Mouse (Mus musculus): Measurements from ENCODE around the gene Gm20431. TPM values are rescaled to one million over a fixed set of nuclear protein-coding genes. Genes with fewer than 3 reads are reported as not detected.

Gm20431 gene
- not detected in 2 replicates for total RNA-seq (2014; rRNA removed)
- 11.2 and 12.0 TPM in 2 replicates for polyA plus RNA-seq (2015; fragmentation: Nextera tagmentation; extraction: Ambion mirVana)

DNA sequence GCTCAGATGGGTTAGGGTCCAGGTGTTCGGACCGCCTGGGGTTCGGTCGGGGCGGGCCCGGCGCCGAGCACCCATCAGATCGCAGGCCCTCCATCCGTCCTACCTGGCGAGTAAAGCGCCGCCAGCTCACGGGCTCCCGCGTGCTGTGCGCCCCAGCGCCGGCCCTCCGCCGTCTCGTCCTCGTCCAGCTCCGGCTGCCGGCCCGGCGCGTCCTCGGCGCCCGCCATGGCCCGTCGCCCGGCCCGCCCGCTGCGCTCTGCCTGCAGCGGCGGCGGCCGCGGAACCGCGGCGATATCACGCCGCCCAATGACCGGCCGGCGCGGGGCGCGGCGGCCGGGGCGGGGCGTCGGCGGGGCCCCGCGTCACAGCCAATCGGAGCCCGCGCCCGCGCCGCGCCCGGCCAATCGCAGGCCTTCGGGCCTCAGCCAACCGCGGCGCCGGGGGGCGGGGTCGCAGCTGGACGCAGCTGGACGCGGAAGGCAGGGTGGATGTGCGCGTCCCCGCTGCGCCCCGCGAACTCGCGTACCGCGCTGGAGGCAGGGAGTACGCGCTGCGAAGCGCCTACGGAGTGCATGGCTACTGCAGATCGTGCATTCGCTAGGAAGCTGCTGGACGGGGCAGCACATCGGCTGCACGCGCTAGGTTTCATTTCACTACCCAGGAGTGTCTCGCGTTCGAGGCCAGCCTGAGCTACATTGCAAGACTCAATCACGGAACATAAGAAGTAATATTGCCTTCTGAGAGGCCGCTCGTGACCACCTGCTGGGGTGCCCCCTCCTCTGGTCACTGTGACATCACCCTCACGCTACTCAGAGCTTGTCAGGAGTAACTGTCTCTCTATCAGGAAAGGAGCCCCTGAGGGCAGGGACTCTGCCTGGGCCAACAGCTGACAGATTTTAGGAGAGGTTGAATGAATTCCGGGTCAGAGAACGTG lies at the start of gene Gm20431:
TSS of gene Gm20431 (minus strand) at position 227 of the 934 bp plus-strand sequence.
- Histone ChIP-seq H3K4me3 (ENCODE audit: low read depth, low read length) (peak within 1 kb of the TSS; percentile 78), H3K4me2 (ENCODE audit: low read depth, low read length, poor library complexity, severe bottlenecking) (peak within 1 kb of the TSS; percentile 94), H3K4me1 (ENCODE audit: insufficient read depth, low read length) (peaks cover 11% of the 10 kb centered on the region), H3K36me3 (ENCODE audit: insufficient read depth, low read length) (0 out of 2 replicates have a peak, but pooled peaks cover 3% of the 10 kb centered on the region), H3K27ac (ENCODE audit: low read depth, low read length) (peak within 1 kb of the TSS; percentile 72), H3K27me3 (ENCODE audit: insufficient read depth, low read length) (no peaks in the 10 kb centered on the region), H3K9me3 (ENCODE audit: low read length) (no peaks in the 10 kb centered on the region), H3K9ac (replicated peaks; ENCODE audit: low read length, poor library complexity, severe bottlenecking) (peak within 1 kb of the TSS; percentile 81)
- under 1% methylated on average over 95 of the region's 110 CpGs for WGBS
- ATAC-seq (ENCODE audit: low FRiP score) (peak; percentile 94), DNase-seq (ENCODE audit: low spot score) (peak; percentile 96)
- 0 out of 2 replicates have a peak, but pooled peaks have one; percentile 5 for TF ChIP-seq CTCF (IDR thresholded peaks at IDR 0.05)

DNA sequence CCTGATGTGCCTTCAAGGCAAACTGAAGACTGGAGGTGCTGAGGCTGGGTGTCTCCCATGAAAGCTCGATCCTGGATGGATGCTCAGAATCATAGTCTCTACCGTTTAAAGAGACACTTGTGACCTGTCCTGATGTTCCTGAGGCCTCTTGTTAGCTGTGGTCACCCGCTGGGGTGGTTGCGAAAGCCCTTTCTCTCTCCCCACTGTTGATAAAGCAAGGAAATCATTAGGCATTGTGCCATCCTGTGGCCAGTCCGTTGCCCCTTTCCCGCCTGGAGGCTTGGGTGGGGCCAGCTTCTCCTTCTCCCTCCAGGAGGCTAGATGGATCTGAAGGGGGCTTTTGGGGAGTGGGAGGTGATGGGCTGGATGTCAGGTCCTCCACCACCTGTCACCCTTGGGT lies 49.3 kb upstream of the Gm20431 start:
- H3K4me3 ChIP-seq (ENCODE audit: low read depth, low read length) = no peak overlapping the region
- H3K27me3 ChIP-seq (ENCODE audit: insufficient read depth, low read length) = no peaks in the 10 kb centered on the region
- H3K36me3 ChIP-seq (ENCODE audit: insufficient read depth, low read length) = no peaks in the 10 kb centered on the region
- H3K9me3 ChIP-seq (ENCODE audit: low read length) = no peaks in the 10 kb centered on the region
- DNase-seq (ENCODE audit: low spot score) (no peak), ATAC-seq (ENCODE audit: low FRiP score) (no peak)
- 52% methylated on average over 6 of the region's 6 CpGs for WGBS
- no peak for TF ChIP-seq CTCF (IDR thresholded peaks at IDR 0.05)
- H3K4me1 ChIP-seq (ENCODE audit: insufficient read depth, low read length) = no peaks in the 10 kb centered on the region
- no peak overlapping the region for H3K9ac ChIP-seq (replicated peaks; ENCODE audit: low read length, poor library complexity, severe bottlenecking)
- no peak overlapping the region for H3K4me2 ChIP-seq (ENCODE audit: low read depth, low read length, poor library complexity, severe bottlenecking)
- H3K27ac ChIP-seq (ENCODE audit: low read depth, low read length) = no peak overlapping the region

DNA sequence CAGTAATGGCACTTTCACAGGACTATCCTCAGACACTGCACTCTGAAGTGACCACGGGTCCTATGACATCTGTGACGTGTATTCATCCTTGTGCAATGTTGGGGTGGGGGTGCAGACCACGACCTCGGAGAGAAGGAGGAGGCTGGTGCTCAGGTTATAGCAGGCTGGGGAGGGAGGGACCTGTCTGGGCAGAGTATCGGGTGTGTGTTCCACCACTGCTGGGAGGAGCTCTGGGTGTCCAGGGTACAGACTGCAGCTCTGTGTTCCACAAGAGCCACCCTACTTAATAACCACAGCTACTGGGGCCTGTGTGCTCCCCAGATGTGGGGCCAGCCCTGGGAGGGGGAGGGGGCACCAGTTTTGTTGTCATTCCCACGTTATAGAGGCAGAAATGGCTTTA lies 48.7 kb upstream of the Gm20431 start:
- TF ChIP-seq CTCF (IDR thresholded peaks at IDR 0.05) = no peak
- WGBS = 71% methylated on average over 6 of the region's 6 CpGs
- H3K4me3 ChIP-seq (ENCODE audit: low read depth, low read length) = no peak overlapping the region

DNA sequence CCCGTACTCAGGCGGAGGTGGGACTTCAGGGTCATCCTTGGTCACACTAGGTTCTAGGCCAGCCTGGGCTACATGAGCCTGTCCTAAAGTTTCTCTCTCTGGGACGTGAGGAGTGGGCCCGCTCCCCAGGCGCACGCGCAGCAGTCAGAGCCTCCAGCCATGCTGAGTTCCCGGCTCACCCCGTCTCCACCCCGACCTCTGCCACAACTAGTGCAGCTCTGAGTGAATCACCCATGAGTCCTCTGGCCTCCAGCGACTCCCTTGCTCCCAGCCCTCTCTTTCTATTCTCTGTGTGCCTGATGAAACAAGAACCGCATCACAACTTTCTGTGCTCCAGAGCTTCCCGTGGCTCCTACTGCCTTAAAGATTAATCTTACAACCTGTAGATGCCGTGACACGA lies 47.1 kb upstream of the Gm20431 start:
- no peak overlapping the region for H3K4me2 ChIP-seq (ENCODE audit: low read depth, low read length, poor library complexity, severe bottlenecking)
- H3K27ac ChIP-seq (ENCODE audit: low read depth, low read length) = no peak overlapping the region
- ATAC-seq (ENCODE audit: low FRiP score) = no peak
- no peak overlapping the region for H3K4me3 ChIP-seq (ENCODE audit: low read depth, low read length)
- no peak for DNase-seq (ENCODE audit: low spot score)
- no peaks in the 10 kb centered on the region for H3K36me3 ChIP-seq (ENCODE audit: insufficient read depth, low read length)
- H3K9ac ChIP-seq (replicated peaks; ENCODE audit: low read length, poor library complexity, severe bottlenecking) = no peak overlapping the region
- no peaks in the 10 kb centered on the region for H3K4me1 ChIP-seq (ENCODE audit: insufficient read depth, low read length)
- WGBS = 67% methylated on average over 15 of the region's 15 CpGs
- H3K27me3 ChIP-seq (ENCODE audit: insufficient read depth, low read length) = no peaks in the 10 kb centered on the region
- no peak for TF ChIP-seq CTCF (IDR thresholded peaks at IDR 0.05)
- no peaks in the 10 kb centered on the region for H3K9me3 ChIP-seq (ENCODE audit: low read length)

More for the DNA sequence above, 48.7 kb upstream of the Gm20431 start:
- no peak overlapping the region for H3K9ac ChIP-seq (replicated peaks; ENCODE audit: low read length, poor library complexity, severe bottlenecking)
- no peaks in the 10 kb centered on the region for H3K9me3 ChIP-seq (ENCODE audit: low read length)
- H3K4me2 ChIP-seq (ENCODE audit: low read depth, low read length, poor library complexity, severe bottlenecking) = no peak overlapping the region
- no peaks in the 10 kb centered on the region for H3K27me3 ChIP-seq (ENCODE audit: insufficient read depth, low read length)
- no peaks in the 10 kb centered on the region for H3K4me1 ChIP-seq (ENCODE audit: insufficient read depth, low read length)
- no peak for ATAC-seq (ENCODE audit: low FRiP score)
- no peaks in the 10 kb centered on the region for H3K36me3 ChIP-seq (ENCODE audit: insufficient read depth, low read length)
- DNase-seq (ENCODE audit: low spot score) = no peak
- no peak overlapping the region for H3K27ac ChIP-seq (ENCODE audit: low read depth, low read length)

DNA sequence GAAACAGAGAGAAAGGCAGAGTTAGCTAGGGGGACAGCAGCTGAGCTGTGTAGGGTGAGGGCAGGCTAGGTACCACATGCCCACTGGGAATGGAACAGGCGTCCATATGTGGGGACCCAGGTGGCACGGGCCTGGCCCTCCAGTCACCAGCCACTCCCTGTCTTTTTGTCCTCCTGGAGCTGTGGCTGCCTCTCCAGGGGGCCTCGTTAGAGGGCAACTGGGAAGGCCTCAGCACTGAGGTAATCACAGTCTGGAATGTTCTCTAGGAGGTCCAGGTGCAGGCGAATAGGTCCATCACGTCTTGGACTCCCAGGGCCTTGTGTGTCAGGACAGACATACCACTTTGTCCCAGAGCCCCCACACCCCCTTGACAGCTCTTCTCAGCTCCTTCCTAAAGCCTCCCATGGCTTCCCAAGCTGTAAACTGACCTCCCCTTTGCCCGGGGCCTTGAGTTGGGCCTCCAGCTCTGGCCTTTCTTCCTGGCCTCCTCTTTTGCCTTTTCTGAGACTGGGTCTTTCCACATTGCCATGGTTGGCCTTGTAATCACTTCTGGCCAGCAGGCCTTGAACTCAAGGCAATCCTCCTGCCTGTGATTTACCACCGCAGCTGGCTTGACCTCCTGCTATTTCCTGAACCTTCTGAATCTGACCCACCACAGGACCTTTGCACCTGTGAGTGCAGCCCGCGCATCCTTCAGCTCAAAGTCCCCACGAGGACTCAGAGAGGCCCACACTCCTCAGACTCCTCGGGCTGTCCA lies 45.1 kb upstream of the Gm20431 start:
- H3K4me3 ChIP-seq (ENCODE audit: low read depth, low read length) = no peak overlapping the region
- H3K4me1 ChIP-seq (ENCODE audit: insufficient read depth, low read length) = no peaks in the 10 kb centered on the region
- ATAC-seq (ENCODE audit: low FRiP score) (no peak), DNase-seq (ENCODE audit: low spot score) (no peak)
- WGBS = 83% methylated on average over 11 of the region's 11 CpGs
- no peak overlapping the region for H3K27ac ChIP-seq (ENCODE audit: low read depth, low read length)
- no peaks in the 10 kb centered on the region for H3K36me3 ChIP-seq (ENCODE audit: insufficient read depth, low read length)
- no peak overlapping the region for H3K9ac ChIP-seq (replicated peaks; ENCODE audit: low read length, poor library complexity, severe bottlenecking)
- no peak overlapping the region for H3K4me2 ChIP-seq (ENCODE audit: low read depth, low read length, poor library complexity, severe bottlenecking)
- H3K9me3 ChIP-seq (ENCODE audit: low read length) = no peaks in the 10 kb centered on the region
- no peaks in the 10 kb centered on the region for H3K27me3 ChIP-seq (ENCODE audit: insufficient read depth, low read length)
- TF ChIP-seq CTCF (IDR thresholded peaks at IDR 0.05) = no peak

All from midbrain, postnatal 0 days (tissue).